Mouse (Mus musculus): ENCODE results near the gene Ggta1. TPM values are rescaled to one million over a fixed set of nuclear protein-coding genes. Genes with fewer than 3 reads are reported as not detected.

Ggta1 gene
- polyA plus RNA-seq, 1 experiment from 2014 or later, result 5.6 TPM

DNA sequence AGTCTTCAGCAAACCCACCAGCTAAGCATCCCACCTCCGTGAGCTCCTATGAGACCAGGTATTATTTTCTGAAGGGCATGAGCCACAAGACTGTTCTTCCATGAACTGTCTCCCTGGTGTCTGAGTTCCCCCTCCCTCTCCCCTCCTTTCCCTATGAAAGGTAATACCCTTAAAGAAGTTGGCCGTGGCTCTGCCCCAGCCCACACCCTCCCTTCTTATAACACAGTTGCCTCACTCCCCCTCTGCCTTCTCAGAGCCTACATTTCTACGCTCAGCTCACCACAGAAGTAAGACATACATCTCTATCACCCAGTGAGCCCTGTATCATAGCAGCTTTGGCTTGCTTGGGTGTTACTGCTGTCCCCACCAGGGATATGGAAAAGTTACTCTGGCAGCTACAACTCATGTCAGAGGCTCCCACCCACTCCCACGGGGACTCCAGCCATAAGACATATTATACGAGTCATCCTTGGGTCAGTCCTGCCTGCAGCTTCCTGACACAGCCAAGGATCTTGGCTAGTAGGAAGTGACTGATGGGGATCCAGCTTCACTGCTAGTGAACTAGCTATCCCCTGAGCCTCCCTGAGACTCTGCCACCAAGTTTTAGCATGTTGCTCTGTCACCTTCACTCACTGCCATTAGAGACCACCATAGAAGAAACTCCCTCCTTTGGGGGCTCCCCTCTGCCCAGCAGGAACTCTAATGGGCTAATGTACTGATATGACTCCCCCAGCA, 33.4 kb upstream of the Ggta1 start:
- no peaks in the 10 kb centered on the region for H3K4me1 ChIP-seq (ENCODE audit: control insufficient read depth, insufficient read depth, low read length)
- H3K4me3 ChIP-seq (replicated peaks; ENCODE audit: low read depth, low read length), result no peak overlapping the region
- no peak overlapping the region for H3K9ac ChIP-seq (replicated peaks; ENCODE audit: low read length)
- H3K27ac ChIP-seq (replicated peaks; ENCODE audit: low read depth, low read length), result no peak overlapping the region
- no peak for DNase-seq
- no peaks in the 10 kb centered on the region for H3K36me3 ChIP-seq (ENCODE audit: control insufficient read depth, insufficient read depth, low read length)
- H3K9me3 ChIP-seq (ENCODE audit: control insufficient read depth, low read length), result no peaks in the 10 kb centered on the region
- ATAC-seq (ENCODE audit: low FRiP score, low TSS enrichment), result no peak
- no peaks in the 10 kb centered on the region for H3K27me3 ChIP-seq (ENCODE audit: control insufficient read depth, insufficient read depth, low read length)
- H3K4me2 ChIP-seq (ENCODE audit: low read length), result no peak overlapping the region
- WGBS, result 79% methylated on average over 5 of the region's 5 CpGs

DNA sequence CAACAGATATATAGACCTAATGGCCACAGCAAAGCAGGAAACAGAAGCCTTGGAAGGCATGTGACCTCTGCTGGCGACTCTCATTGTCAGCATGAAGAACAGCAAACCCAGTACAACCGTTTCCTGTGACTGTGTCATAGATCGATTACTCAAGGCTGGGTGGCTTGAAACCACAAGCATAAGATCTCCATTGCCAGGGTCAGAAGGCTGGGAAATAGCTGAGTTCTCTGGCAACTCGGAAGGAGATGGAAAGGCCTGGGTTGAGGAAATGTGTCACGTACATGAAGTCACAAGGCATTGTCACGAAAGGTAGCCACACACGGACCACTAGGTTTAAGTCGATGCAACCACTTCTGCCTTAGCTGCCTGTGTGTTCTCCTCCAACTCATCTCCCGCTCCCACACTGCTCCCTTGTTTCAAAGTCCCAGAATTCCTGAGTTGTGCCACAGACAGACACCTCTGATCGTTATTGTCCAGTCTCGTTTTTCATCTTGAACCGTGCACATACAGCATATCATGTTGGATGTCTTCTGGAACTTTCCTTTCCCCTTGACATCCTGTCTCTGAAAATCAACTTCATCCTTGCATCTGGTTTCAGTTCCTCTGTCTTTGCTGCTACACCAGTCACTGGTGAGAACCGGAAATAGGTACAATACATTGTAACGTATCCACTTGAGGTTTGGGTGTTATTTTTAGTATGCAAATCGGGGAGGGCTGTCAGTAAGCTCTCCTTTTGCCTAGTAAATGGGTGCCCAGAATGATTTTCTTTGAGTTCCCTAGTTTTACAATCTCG, 32.7 kb upstream of the Ggta1 start:
- Histone ChIP-seq H3K4me3 (replicated peaks; ENCODE audit: low read depth, low read length) (no peak overlapping the region), H3K4me2 (ENCODE audit: low read length) (no peak overlapping the region), H3K4me1 (ENCODE audit: control insufficient read depth, insufficient read depth, low read length) (0 out of 2 replicates have a peak, but pooled peaks cover under 1% of the 10 kb centered on the region), H3K36me3 (ENCODE audit: control insufficient read depth, insufficient read depth, low read length) (no peaks in the 10 kb centered on the region), H3K9me3 (ENCODE audit: control insufficient read depth, low read length) (no peaks in the 10 kb centered on the region), H3K9ac (replicated peaks; ENCODE audit: low read length) (no peak overlapping the region), H3K27me3 (ENCODE audit: control insufficient read depth, insufficient read depth, low read length) (no peaks in the 10 kb centered on the region), H3K27ac (replicated peaks; ENCODE audit: low read depth, low read length) (no peak overlapping the region)
- WGBS, result 87% methylated on average over 16 of the region's 16 CpGs
- DNase-seq, result no peak
- no peak for ATAC-seq (ENCODE audit: low FRiP score, low TSS enrichment)

DNA sequence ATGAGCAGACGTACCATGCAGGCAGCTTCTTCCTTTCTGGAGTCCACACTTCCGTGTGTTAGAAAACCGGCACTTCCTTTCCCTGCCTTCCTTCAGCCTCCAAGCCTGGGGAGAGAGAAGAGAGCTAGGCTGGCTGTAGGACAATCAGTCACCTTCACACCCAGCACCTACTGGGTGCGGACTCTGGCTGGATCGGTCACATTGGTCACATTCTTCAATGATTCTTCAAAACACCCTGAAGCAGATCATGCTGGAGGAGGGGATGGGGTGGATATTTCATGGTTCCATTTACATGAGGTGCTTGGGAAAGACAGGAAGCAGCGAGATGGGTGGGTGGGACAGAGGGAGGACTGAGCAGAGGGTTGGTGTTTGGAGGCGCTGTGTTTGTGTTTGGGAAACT, 30.5 kb upstream of the Ggta1 start:
- Histone ChIP-seq H3K4me3 (replicated peaks; ENCODE audit: low read depth, low read length) (no peak overlapping the region), H3K4me1 (ENCODE audit: control insufficient read depth, insufficient read depth, low read length) (0 out of 2 replicates have a peak, but pooled peaks cover 4% of the 10 kb centered on the region), H3K27me3 (ENCODE audit: control insufficient read depth, insufficient read depth, low read length) (no peaks in the 10 kb centered on the region), H3K9ac (replicated peaks; ENCODE audit: low read length) (no peak overlapping the region), H3K36me3 (ENCODE audit: control insufficient read depth, insufficient read depth, low read length) (no peaks in the 10 kb centered on the region), H3K4me2 (ENCODE audit: low read length) (no peak overlapping the region), H3K9me3 (ENCODE audit: control insufficient read depth, low read length) (no peaks in the 10 kb centered on the region), H3K27ac (replicated peaks; ENCODE audit: low read depth, low read length) (no peak overlapping the region)
- WGBS, result 88% methylated on average over 7 of the region's 7 CpGs
- DNase-seq (no peak), ATAC-seq (ENCODE audit: low FRiP score, low TSS enrichment) (no peak)

DNA sequence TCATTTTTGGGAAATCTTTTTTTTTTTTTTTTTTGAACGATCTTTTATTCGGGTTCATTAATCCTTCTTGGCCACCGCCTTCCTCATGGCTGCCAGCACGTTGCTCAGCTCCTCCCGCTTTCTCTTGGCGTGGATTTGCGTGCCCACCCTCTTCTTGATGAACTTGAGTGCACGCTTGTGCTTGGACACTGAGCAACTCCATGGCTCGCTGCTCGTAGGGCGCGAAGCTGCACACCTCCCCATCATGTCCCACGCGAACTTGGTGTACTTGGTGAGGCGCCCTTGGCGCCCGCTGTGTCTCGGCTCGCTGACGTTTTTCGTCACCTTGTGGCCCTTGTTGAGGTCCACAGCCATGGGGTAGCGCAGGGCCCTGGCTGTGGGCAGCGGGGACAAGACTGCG, 28.1 kb upstream of the Ggta1 start:
- Histone ChIP-seq H3K4me2 (ENCODE audit: low read length) (no peak overlapping the region), H3K27ac (replicated peaks; ENCODE audit: low read depth, low read length) (no peak overlapping the region), H3K4me3 (replicated peaks; ENCODE audit: low read depth, low read length) (no peak overlapping the region), H3K9me3 (ENCODE audit: control insufficient read depth, low read length) (no peaks in the 10 kb centered on the region), H3K27me3 (ENCODE audit: control insufficient read depth, insufficient read depth, low read length) (no peaks in the 10 kb centered on the region), H3K4me1 (ENCODE audit: control insufficient read depth, insufficient read depth, low read length) (0 out of 2 replicates have a peak, but pooled peaks cover 4% of the 10 kb centered on the region), H3K36me3 (ENCODE audit: control insufficient read depth, insufficient read depth, low read length) (no peaks in the 10 kb centered on the region), H3K9ac (replicated peaks; ENCODE audit: low read length) (no peak overlapping the region)
- WGBS, result 91% methylated on average over 24 of the region's 24 CpGs
- ATAC-seq (ENCODE audit: low FRiP score, low TSS enrichment), result no peak
- no peak for DNase-seq

DNA sequence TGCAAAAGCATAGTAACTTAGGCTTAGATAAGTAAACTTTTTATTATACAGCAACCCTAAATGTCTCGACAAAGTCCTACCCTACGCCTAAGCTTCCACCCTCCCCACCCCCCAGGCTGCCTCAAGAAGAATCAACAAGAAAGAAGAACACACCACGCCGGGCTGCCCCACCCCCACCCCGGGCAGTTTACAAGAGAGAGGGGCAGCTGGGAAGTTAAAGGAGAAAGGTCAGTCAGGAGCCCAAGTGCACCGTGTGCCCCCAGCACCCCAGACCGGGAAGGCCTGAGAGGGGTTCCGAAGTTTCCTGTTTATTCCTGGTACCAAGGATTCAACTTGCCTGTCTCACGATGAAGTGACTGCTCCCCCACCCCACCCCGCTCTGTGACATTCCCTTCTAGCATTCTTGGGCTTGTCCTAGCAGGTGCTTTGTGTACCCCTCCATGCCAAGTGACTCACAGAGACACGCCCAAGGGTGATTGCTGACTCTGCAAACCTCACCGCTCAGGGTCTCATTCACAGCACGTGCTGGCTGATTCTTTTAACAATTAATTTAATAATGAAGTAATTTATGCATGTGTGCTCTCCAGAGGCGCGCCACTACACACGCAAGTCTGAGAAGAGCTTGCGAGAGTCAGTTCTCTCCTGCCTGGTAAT, 27.6 kb upstream of the Ggta1 start:
- H3K27me3 ChIP-seq (ENCODE audit: control insufficient read depth, insufficient read depth, low read length), result no peaks in the 10 kb centered on the region
- no peaks in the 10 kb centered on the region for H3K36me3 ChIP-seq (ENCODE audit: control insufficient read depth, insufficient read depth, low read length)
- H3K9ac ChIP-seq (replicated peaks; ENCODE audit: low read length), result no peak overlapping the region
- no peak overlapping the region for H3K27ac ChIP-seq (replicated peaks; ENCODE audit: low read depth, low read length)
- H3K4me1 ChIP-seq (ENCODE audit: control insufficient read depth, insufficient read depth, low read length), result 0 out of 2 replicates have a peak, but pooled peaks cover 4% of the 10 kb centered on the region
- no peaks in the 10 kb centered on the region for H3K9me3 ChIP-seq (ENCODE audit: control insufficient read depth, low read length)
- H3K4me2 ChIP-seq (ENCODE audit: low read length), result 0 out of 2 replicates have a peak overlapping the region, but pooled peaks have one; percentile 6
- WGBS, result 30% methylated on average over 17 of the region's 17 CpGs
- ATAC-seq (ENCODE audit: low FRiP score, low TSS enrichment), result no peak
- DNase-seq, result no peak
- no peak overlapping the region for H3K4me3 ChIP-seq (replicated peaks; ENCODE audit: low read depth, low read length)

DNA sequence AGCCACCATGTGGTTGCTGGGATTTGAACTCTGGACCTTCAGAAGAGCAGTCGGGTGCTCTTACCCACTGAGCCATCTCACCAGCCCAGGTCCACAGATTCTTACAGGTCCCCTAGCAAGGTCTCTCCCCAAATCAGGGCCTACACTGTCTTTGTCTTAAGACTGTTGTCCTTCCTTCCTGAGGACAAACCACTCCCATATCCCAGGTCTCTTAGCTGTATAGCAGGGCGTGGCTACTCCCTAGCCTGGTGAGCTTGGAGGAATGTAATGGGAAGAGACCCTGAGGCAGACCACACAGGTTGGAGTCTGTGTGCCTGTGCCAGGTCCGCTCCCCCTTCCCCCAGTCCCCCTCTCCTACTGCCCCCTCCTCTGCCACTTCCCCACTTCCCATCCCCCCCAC, 24.7 kb upstream of the Ggta1 start:
- no peak overlapping the region for H3K4me3 ChIP-seq (replicated peaks; ENCODE audit: low read depth, low read length)
- DNase-seq (no peak), ATAC-seq (ENCODE audit: low FRiP score, low TSS enrichment) (no peak)
- no peaks in the 10 kb centered on the region for H3K9me3 ChIP-seq (ENCODE audit: control insufficient read depth, low read length)
- H3K4me1 ChIP-seq (ENCODE audit: control insufficient read depth, insufficient read depth, low read length), result 0 out of 2 replicates have a peak, but pooled peaks cover 4% of the 10 kb centered on the region
- no peaks in the 10 kb centered on the region for H3K36me3 ChIP-seq (ENCODE audit: control insufficient read depth, insufficient read depth, low read length)
- H3K27me3 ChIP-seq (ENCODE audit: control insufficient read depth, insufficient read depth, low read length), result no peaks in the 10 kb centered on the region
- WGBS, result 82% methylated on average over 3 of the region's 3 CpGs
- H3K4me2 ChIP-seq (ENCODE audit: low read length), result no peak overlapping the region
- H3K27ac ChIP-seq (replicated peaks; ENCODE audit: low read depth, low read length), result no peak overlapping the region
- H3K9ac ChIP-seq (replicated peaks; ENCODE audit: low read length), result no peak overlapping the region

DNA sequence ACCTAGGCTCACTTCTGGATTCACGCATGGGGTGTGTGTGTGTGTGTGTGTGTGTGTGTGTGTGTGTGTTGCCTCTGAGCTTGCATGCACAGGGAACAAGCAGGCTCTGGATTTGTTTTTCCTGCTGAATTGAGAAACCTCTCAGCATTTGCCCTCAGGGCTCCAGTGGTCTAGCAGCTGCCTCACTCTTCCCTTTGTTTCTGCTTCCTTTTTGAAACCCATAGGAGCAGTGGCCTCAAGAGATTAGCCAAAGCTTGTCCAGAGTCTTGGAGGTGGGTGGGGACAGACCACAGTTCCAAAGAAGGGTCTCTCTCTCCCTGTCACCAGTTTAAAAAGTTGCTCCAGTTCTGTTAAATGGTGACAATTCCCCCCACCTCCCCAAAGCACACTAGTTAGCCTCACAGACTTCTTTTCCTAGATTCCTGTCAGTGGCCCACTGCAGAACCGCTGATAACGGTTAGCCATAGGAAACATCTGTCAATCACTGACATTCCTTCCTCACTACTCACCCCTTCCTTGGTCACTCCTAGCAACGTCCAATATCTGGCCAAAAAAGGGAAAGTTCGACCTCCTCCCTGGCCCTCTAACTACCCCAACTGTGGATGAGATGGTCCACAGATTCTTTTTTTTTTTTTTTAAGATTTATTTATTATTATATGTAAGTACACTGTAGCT, 24.1 kb upstream of the Ggta1 start:
- H3K27me3 ChIP-seq (ENCODE audit: control insufficient read depth, insufficient read depth, low read length), result no peaks in the 10 kb centered on the region
- WGBS, result 20% methylated on average over 5 of the region's 5 CpGs
- H3K4me2 ChIP-seq (ENCODE audit: low read length), result no peak overlapping the region
- 0 out of 2 replicates have a peak, but pooled peaks cover 4% of the 10 kb centered on the region for H3K4me1 ChIP-seq (ENCODE audit: control insufficient read depth, insufficient read depth, low read length)
- no peak for DNase-seq
- no peak overlapping the region for H3K27ac ChIP-seq (replicated peaks; ENCODE audit: low read depth, low read length)
- no peaks in the 10 kb centered on the region for H3K9me3 ChIP-seq (ENCODE audit: control insufficient read depth, low read length)
- H3K9ac ChIP-seq (replicated peaks; ENCODE audit: low read length), result no peak overlapping the region
- ATAC-seq (ENCODE audit: low FRiP score, low TSS enrichment), result no peak
- H3K36me3 ChIP-seq (ENCODE audit: control insufficient read depth, insufficient read depth, low read length), result no peaks in the 10 kb centered on the region
- H3K4me3 ChIP-seq (replicated peaks; ENCODE audit: low read depth, low read length), result no peak overlapping the region

DNA sequence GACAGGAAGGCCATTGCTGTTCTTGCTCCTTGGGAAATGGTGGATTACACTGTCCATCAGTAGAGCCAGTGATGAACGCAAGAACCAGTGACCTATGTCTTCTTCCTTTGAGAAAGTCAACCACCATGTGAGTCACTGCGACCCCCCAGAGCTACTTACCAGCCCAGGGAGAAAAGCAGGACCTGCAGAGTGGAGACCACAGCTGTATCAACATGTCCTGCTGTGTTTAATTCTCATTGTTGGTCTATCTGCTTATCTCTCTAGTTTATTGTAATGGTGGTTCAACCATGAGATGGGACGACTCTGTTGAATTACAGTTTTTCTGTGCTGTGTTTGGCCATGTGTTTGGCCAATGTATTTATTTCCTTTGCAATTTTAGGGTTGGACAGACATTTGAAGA, 21.1 kb upstream of the Ggta1 start:
- no peaks in the 10 kb centered on the region for H3K27me3 ChIP-seq (ENCODE audit: control insufficient read depth, insufficient read depth, low read length)
- no peak overlapping the region for H3K4me3 ChIP-seq (replicated peaks; ENCODE audit: low read depth, low read length)
- no peak overlapping the region for H3K27ac ChIP-seq (replicated peaks; ENCODE audit: low read depth, low read length)
- DNase-seq, result no peak
- no peak overlapping the region for H3K9ac ChIP-seq (replicated peaks; ENCODE audit: low read length)
- no peak for ATAC-seq (ENCODE audit: low FRiP score, low TSS enrichment)
- no peaks in the 10 kb centered on the region for H3K36me3 ChIP-seq (ENCODE audit: control insufficient read depth, insufficient read depth, low read length)
- H3K4me2 ChIP-seq (ENCODE audit: low read length), result no peak overlapping the region
- WGBS, result 88% methylated on average over 3 of the region's 3 CpGs
- peaks cover 5% of the 10 kb centered on the region; the same call in 1 of the 2 replicates for H3K4me1 ChIP-seq (ENCODE audit: control insufficient read depth, insufficient read depth, low read length)
- no peaks in the 10 kb centered on the region for H3K9me3 ChIP-seq (ENCODE audit: control insufficient read depth, low read length)

Measured in midbrain, embryonic 14.5 days (tissue).